Mouse (Mus musculus): ENCODE data around the gene Zfp710. TPM values are rescaled to one million over a fixed set of nuclear protein-coding genes. Genes with fewer than 3 reads are reported as not detected.

The Zfp710 gene
- polyA plus RNA-seq, 1 experiment, result 3.8 TPM

GRCm38 (mm10) chr7:80018506-80019452 lies 5.8 kb upstream of the Zfp710 start:
- Histone ChIP-seq H3K27me3 (ENCODE audit: control insufficient read depth, insufficient read depth, low read length) (no peaks in the 10 kb centered on the region), H3K27ac (ENCODE audit: control insufficient read depth, insufficient read depth, low read depth, low read length) (no peak overlapping the region), H3K4me1 (ENCODE audit: control insufficient read depth, insufficient read depth, low read length) (peaks cover 4% of the 10 kb centered on the region; the same call in 1 of the 2 replicates), H3K4me3 (ENCODE audit: control insufficient read depth, low read depth, low read length) (no peak overlapping the region), H3K36me3 (ENCODE audit: control insufficient read depth, insufficient read depth, low read length) (no peaks in the 10 kb centered on the region)
- TF ChIP-seq POLR2A (IDR thresholded peaks at IDR 0.05; ENCODE audit: control insufficient read depth, low read depth, low read length) (no peak), CTCF (IDR thresholded peaks at IDR 0.05; ENCODE audit: control insufficient read depth, insufficient read depth, insufficient replicate concordance, low read depth, low read length) (no peak)

GRCm38 (mm10) chr7:80023621-80024435 lies 786 bp upstream of the Zfp710 start:
- peaks cover 7% of the 10 kb centered on the region for H3K4me1 ChIP-seq (ENCODE audit: control insufficient read depth, insufficient read depth, low read length)
- H3K4me3 ChIP-seq (ENCODE audit: control insufficient read depth, low read depth, low read length), result no peak overlapping the region
- H3K27ac ChIP-seq (ENCODE audit: control insufficient read depth, insufficient read depth, low read depth, low read length), result no peak overlapping the region
- no peaks in the 10 kb centered on the region; the same call in 1 of the 2 replicates for H3K27me3 ChIP-seq (ENCODE audit: control insufficient read depth, insufficient read depth, low read length)
- no peaks in the 10 kb centered on the region for H3K36me3 ChIP-seq (ENCODE audit: control insufficient read depth, insufficient read depth, low read length)
- no peak for TF ChIP-seq POLR2A (IDR thresholded peaks at IDR 0.05; ENCODE audit: control insufficient read depth, low read depth, low read length)
- peak; percentile 28; the same call in 1 of the 2 replicates for TF ChIP-seq CTCF (IDR thresholded peaks at IDR 0.05; ENCODE audit: control insufficient read depth, insufficient read depth, insufficient replicate concordance, low read depth, low read length)

GRCm38 (mm10) chr7:80025391-80026117 lies 940 bp downstream of the Zfp710 start:
- no peaks in the 10 kb centered on the region; the same call in 1 of the 2 replicates for H3K27me3 ChIP-seq (ENCODE audit: control insufficient read depth, insufficient read depth, low read length)
- no peaks in the 10 kb centered on the region for H3K36me3 ChIP-seq (ENCODE audit: control insufficient read depth, insufficient read depth, low read length)
- H3K4me1 ChIP-seq (ENCODE audit: control insufficient read depth, insufficient read depth, low read length), result peaks cover 7% of the 10 kb centered on the region
- peak overlapping the region; percentile 87 for H3K4me3 ChIP-seq (ENCODE audit: control insufficient read depth, low read depth, low read length)
- TF ChIP-seq CTCF (IDR thresholded peaks at IDR 0.05; ENCODE audit: control insufficient read depth, insufficient read depth, insufficient replicate concordance, low read depth, low read length) (no peak), POLR2A (IDR thresholded peaks at IDR 0.05; ENCODE audit: control insufficient read depth, low read depth, low read length) (no peak)
- peak overlapping the region; percentile 86 for H3K27ac ChIP-seq (ENCODE audit: control insufficient read depth, insufficient read depth, low read depth, low read length)

GRCm38 (mm10) chr7:80026118-80026989 lies 1.7 kb downstream of the Zfp710 start:
- H3K36me3 ChIP-seq (ENCODE audit: control insufficient read depth, insufficient read depth, low read length), result no peaks in the 10 kb centered on the region
- H3K27ac ChIP-seq (ENCODE audit: control insufficient read depth, insufficient read depth, low read depth, low read length), result peak overlapping the region; percentile 74; the same call in 1 of the 2 replicates
- TF ChIP-seq CTCF (IDR thresholded peaks at IDR 0.05; ENCODE audit: control insufficient read depth, insufficient read depth, insufficient replicate concordance, low read depth, low read length) (no peak), POLR2A (IDR thresholded peaks at IDR 0.05; ENCODE audit: control insufficient read depth, low read depth, low read length) (no peak; the same call in 1 of the 2 replicates)
- peak overlapping the region; percentile 87 for H3K4me3 ChIP-seq (ENCODE audit: control insufficient read depth, low read depth, low read length)
- H3K27me3 ChIP-seq (ENCODE audit: control insufficient read depth, insufficient read depth, low read length), result no peaks in the 10 kb centered on the region; the same call in 1 of the 2 replicates
- peaks cover 7% of the 10 kb centered on the region for H3K4me1 ChIP-seq (ENCODE audit: control insufficient read depth, insufficient read depth, low read length)

- peak overlapping the region; percentile 45 for H3K27ac ChIP-seq (ENCODE audit: control insufficient read depth, insufficient read depth, low read depth, low read length)
- H3K27me3 ChIP-seq (ENCODE audit: control insufficient read depth, insufficient read depth, low read length), result no peaks in the 10 kb centered on the region; the same call in 1 of the 2 replicates
- TF ChIP-seq CTCF (IDR thresholded peaks at IDR 0.05; ENCODE audit: control insufficient read depth, insufficient read depth, insufficient replicate concordance, low read depth, low read length) (no peak), POLR2A (IDR thresholded peaks at IDR 0.05; ENCODE audit: control insufficient read depth, low read depth, low read length) (no peak)
- peaks cover 7% of the 10 kb centered on the region for H3K4me1 ChIP-seq (ENCODE audit: control insufficient read depth, insufficient read depth, low read length)
- H3K36me3 ChIP-seq (ENCODE audit: control insufficient read depth, insufficient read depth, low read length), result no peaks in the 10 kb centered on the region
- H3K4me3 ChIP-seq (ENCODE audit: control insufficient read depth, low read depth, low read length), result peak overlapping the region; percentile 87
Observed at GRCm38 (mm10) chr7:80026990-80027635, 2.5 kb downstream of the Zfp710 start.
